Mouse (Mus musculus): ENCODE data around the gene Kif5c.

The Kif5c gene

GRCm38 (mm10) chr2:49789078-49789477 is 170.0 kb downstream of the Kif5c start:
- DNase-seq (ENCODE audit: low read depth, low spot score): peak; percentile 55

- DNase-seq (ENCODE audit: low read depth, low spot score): no peak
These were observed 170.4 kb downstream of the Kif5c start for GRCm38 (mm10) chr2:49789504-49789903.

GRCm38 (mm10) chr2:49797444-49798143 is 178.5 kb downstream of the Kif5c start:
- DNase-seq (ENCODE audit: low read depth, low spot score): no peak

GRCm38 (mm10) chr2:49804448-49804847 is 185.3 kb downstream of the Kif5c start:
- DNase-seq (ENCODE audit: low read depth, low spot score): no peak

- no peak for DNase-seq (ENCODE audit: low read depth, low spot score)
These were observed 186.8 kb downstream of the Kif5c start for GRCm38 (mm10) chr2:49805736-49806371.

GRCm38 (mm10) chr2:49809496-49809895 is 190.4 kb downstream of the Kif5c start:
- DNase-seq (ENCODE audit: low read depth, low spot score): no peak

GRCm38 (mm10) chr2:49811420-49811819 is 192.3 kb downstream of the Kif5c start:
- DNase-seq (ENCODE audit: low read depth, low spot score): no peak

GRCm38 (mm10) chr2:49811871-49812363 is 192.8 kb downstream of the Kif5c start:
- no peak for DNase-seq (ENCODE audit: low read depth, low spot score)

GRCm38 (mm10) chr2:49813151-49813550 is 194.1 kb downstream of the Kif5c start:
- no peak for DNase-seq (ENCODE audit: low read depth, low spot score)

- DNase-seq (ENCODE audit: low read depth, low spot score): no peak
These were observed 194.9 kb downstream of the Kif5c start for GRCm38 (mm10) chr2:49814011-49814410.

GRCm38 (mm10) chr2:49815696-49816320 is 196.7 kb downstream of the Kif5c start:
- DNase-seq (ENCODE audit: low read depth, low spot score): no peak

- no peak for DNase-seq (ENCODE audit: low read depth, low spot score)
These were observed 197.5 kb downstream of the Kif5c start for GRCm38 (mm10) chr2:49816549-49816948.

- DNase-seq (ENCODE audit: low read depth, low spot score): no peak
These were observed 198.1 kb downstream of the Kif5c start for GRCm38 (mm10) chr2:49817151-49817550.

- no peak for DNase-seq (ENCODE audit: low read depth, low spot score)
These were observed 199.0 kb downstream of the Kif5c start for GRCm38 (mm10) chr2:49818126-49818525.

GRCm38 (mm10) chr2:49822312-49822711 is 203.2 kb downstream of the Kif5c start:
- no peak for DNase-seq (ENCODE audit: low read depth, low spot score)
